Mouse (Mus musculus) T-helper 2 cell (primary cell): ENCODE measurements around the gene Nmur1.
"Not testable (repeated sequence)": the region's sequence is repeated elsewhere in the genome, so short reads cannot be mapped to it uniquely, and the experiment has no call there.

Experiments
- in situ Hi-C: fragments of 300-600 bp; cut with MboI, MseI; formaldehyde crosslinking; loops from one replicate; pipeline ENCODE4 v1.15.1; 2025; ENCODE audit warnings: high pct_unique_total_duplicates

Nmur1 gene

DNA sequence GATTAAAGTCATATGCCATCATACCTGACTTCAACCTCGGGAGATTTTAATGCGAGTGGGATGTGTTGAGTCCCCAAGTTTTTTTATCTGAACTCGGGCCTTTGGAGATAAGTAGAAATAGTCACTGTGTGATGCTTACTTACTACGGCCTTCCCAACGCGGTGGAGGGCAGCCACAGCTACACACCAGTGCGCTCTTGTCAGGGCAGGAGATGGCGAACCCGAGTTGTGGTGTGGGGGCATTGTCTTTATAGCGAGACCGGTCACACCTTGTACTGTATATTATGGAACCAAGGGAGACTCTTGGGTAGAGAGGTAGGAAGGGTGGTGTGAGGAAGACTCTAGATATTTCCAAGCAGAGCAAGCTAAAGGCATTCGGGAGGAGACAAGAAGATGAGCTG is 65.6 kb downstream of the Nmur1 start:
- in situ Hi-C loops: loop anchor here (10.0 kb wide), 1 partner anchor 134 kb away; no protein-coding TSS in a partner anchor

DNA sequence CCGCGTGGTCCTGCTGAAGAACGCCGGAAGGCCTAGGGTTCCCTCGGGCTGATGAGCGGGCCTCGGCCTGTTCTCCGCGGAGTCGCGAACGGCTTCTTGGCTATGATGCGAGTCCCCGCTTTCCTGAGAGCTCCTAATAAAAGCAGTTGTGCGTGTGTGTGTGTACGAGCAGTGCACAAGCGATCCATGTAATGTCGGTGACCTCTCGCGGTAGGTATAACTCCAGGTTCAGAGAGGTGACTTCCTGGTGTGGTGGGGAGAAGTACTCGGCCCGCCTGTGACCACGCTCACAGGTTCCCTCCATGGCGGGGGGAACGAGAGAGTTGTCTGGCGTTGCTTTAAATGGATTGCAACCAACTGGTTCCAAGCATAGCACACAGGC is 66.2 kb downstream of the Nmur1 start:
- in situ Hi-C loops: loop anchor here (10.0 kb wide), 1 partner anchor 135 kb away; no protein-coding TSS in a partner anchor

DNA sequence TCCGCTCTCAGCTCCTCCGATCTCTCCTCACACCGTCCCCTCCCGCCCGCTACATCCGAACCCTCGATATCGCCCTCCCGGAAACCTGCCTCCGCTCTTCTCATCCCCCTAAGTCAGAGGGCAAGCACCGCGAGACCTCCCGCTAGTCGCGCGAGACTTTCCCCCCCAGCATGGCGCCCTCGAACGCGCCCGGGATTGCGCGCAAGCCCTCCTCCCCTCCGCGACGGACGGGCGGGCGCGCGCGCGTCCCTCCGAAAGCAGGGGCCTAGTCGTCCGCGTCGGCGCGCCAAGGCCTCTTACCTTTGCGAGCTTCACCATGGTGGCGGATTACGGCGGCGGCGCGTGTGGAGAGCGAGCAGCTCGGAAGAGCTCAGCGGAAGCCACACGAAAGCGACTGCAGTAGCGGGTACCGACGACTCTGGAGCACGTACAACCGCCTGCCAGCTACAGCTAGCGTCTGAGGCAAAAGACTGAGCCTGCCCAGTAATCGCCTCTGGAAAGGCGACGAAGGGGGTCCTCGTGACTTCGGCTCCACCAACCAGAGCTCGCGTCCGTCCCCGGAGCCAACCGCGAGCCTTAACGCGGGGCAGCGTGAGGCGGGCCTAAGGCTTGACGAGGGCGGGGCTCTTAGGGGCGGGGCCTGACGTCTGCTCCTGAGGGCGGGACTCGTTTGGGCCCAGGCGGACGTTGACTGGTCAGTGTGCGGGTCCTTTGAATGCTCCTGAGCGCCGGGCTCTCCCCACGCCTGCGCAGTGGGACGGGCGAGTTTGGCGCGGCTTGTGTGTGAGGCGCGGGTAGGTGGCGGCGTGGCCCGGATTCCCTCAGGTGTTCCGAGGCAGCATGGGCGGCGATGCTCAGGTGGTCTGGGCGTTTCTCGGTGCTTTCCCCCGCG is 66.9 kb downstream of the Nmur1 start, which contains the start of gene Ncl:
Gene Ncl (minus strand): TSS at position 495 of the 892 bp plus-strand sequence.
- in situ Hi-C loops: no loop called here

DNA sequence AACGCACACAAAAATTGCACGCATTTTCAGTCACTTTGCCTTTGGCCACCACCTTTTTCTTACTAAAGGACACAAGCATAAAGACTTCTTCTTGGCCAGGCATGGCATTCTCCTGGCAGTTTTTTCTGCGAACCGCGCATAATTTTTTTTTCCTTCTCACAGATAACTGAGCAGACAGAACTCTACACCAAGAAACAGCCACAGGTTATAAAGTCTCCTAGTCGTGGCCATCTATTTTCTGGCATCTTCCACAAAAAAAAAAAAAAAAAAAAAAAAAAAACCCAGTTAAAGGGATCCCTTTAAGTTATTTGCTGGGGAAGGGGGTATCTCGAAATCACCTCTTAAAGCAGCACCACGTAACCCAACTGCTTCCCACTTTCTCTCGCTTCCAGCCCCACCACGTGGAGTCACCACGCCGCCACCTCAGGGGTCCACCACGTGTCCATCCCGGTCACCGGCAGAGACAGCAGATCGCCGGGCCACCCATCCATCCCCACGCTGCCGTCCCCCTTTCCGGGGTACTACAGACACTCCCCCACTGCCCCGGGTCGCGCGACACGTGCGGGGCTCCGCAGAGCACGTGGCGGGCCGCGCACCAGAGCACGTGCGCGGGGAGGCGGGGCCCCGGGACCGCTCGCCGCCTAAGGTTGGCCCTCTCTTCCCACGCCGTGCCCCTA is 67.7 kb downstream of the Nmur1 start:
- in situ Hi-C loops: no loop called here

DNA sequence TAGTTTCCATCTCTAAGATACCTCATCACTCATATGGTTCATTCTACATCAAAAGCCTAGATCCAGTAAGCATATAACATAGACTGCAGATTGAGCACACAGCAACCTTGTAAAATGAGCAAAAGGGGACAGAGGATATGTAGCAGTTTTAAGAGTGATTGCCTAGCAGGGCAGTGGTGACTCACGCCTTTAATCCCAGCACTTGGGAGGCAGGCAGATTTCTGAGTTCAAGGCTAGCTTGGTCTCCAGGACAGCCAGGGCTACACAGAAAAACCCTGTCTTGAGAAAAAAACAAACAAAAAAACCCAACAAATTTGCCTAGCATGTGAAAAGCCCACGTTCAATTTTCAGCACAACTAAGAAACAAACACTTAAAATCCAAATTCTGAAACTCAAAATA is 71.8 kb downstream of the Nmur1 start:
- in situ Hi-C loops: no loop called here

DNA sequence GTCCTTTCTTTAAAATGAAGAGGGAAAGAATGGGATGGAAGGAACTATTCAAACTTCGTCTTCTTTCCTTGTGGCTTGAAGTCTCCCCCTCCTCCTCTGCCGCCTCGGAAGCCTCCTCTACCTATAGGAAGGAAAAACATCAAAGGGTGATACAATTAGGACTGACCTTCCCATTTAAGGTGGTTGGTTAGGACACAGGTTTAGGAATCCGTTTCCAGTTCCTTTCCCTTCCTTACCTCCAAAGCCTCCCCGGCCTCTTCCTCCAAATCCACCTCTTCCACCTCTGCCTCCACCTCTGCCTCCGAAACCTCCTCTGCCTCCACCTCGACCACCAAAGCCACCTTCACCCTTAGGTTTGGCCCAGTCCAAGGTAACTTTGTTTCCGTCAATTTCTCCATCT is 75.5 kb downstream of the Nmur1 start:
- in situ Hi-C loops: no loop called here

DNA sequence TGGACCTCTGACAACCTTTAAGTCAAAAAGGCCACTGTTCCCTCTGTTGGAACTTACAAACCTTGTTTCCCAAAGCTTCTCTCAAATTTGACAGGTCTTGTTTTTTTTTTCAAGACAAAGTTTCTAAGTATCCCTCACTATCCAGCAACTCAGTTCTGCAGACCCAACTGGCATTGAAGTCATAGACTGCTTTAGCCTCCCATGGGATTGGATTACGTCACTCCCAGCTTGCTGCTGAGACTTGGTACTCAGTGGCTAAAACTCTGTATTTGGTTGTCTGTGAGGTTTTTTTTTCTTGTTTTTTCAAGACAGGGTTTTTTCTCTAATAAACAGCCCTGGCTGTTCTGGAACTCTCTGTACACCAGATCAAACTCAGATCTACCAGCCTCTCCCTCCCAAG is 76.3 kb downstream of the Nmur1 start:
- in situ Hi-C loops: no loop called here

DNA sequence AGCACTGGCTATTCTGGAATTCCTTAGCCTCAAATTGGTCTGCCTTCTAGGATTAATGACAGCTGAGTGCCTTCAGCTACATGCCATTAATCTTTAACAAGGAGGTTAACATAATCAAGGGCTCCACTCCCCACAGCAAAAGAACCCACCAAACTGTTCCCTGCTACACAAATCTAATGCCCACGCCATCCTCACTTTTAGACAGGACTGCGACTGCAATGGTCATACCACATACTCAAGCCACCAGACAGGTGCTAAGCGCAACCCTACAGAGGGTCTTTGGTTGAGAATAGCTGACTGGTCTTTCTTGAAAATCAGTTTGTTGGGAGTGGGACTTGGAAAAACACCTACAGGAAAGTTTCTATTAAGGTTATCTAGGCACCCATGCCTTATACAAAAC is 76.8 kb downstream of the Nmur1 start:
- in situ Hi-C loops: no loop called here

DNA sequence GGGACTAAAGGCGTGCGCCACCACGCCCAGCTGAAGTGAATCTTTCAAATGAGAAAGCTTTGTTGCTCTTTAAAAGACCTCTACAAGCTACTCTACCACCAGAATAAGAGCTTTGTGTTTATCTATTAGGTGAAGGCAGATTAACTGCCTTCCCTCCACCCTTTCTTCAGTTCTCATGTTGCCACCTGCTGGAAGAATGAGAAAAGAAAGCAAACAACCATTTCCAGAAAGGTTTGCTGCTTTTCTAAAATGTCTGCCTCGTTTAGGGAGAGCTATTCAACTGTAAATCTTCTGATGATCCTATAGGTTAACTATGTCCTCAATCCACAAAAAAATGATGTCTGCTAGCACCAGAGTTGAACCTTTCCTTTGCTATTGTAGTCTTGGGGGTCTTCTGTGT is 77.2 kb downstream of the Nmur1 start:
- in situ Hi-C loops: no loop called here

DNA sequence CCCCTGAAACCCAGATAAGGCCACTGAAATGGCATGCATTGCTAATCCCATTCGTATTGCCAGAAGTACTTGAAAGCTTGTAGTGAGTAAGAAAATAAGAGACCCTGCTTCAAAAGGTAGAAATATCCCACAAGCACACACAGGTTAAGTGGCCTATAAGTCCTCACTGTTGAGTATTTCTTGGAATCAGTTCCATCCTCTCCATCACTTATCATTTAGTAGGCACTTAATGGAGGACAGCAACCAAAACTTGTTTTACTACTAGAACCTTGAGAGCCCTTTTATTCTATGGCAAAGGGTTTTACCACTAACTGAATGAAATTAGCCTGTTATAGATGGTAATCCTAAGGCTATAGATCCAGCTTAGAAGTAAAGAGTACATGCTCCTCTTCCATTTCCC is 77.9 kb downstream of the Nmur1 start:
- in situ Hi-C loops: no loop called here

DNA sequence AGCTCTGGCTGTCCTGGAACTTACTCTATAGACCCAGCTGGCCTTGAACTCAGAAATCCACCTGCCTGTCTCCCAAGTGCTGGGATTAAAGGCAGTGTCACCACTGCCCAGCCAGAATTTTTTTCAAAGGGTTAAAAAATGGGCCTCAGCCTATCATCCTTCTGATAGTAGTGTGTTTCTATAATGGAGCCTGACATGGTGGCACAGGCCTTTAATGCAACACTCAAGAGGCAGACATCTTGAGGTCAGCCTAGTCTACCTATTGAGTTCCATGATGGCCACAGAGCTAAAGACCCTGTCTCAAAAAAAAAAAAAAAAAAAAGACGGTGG is 78.3 kb downstream of the Nmur1 start:
- in situ Hi-C loops: no loop called here

DNA sequence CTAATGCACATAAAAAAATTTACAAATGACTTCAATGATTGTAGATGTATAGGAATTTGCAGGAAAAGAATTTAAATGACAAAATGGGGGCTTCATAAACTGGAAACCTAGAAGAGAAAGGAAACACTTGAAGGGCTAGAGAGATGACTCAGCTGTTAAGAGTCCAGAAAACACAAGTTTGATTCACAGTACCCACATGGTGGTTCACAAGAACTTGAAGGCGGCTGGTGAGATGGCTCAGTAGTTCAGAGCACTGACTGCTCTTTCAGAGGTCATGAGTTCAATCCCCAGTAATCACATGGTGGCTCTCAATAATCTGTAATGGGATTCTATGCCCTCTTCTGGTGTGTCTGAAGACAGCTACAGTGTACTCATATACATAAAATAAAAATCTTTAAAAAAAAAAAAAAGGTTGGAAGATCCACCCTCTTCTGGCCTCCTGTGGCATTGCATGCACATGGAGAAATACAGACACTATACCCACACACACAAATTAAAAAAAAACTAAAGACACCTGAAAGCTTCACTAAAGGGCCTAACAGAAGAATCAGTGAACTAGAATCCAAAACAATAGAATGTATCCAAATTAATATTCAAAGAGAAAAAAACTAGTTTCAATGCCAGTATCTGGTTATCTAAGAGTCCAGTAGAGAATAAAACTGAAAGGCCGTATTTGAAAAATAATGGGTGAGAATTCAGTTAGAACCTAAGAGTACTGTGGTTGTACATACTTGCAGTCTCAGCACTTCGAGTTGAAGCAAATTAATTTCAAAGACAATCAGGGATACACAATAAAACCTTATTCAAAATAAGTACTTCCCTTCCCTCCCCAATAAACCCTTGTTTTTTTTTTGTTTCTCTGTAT is 78.9 kb downstream of the Nmur1 start:
- in situ Hi-C loops: no loop called here

DNA sequence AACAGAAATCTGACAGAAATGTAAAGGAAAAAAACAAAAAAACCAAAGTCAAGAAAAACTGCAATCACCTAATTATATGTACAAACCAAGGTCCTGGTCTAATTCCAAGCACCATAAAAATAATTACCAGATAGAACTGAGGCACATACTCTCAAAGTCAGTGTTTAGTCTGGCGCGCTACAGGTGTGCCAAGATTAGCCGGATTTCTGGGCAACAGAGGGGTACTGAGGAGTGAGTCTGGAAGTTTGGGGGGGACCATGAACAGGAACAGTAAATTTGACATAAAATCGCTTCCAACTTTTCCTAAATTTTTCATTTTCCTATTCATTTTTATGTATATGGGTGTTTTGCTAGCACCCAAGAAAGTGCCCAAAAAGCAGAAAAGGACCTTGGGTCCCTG is 80.1 kb downstream of the Nmur1 start:
- in situ Hi-C loops: no loop called here

DNA sequence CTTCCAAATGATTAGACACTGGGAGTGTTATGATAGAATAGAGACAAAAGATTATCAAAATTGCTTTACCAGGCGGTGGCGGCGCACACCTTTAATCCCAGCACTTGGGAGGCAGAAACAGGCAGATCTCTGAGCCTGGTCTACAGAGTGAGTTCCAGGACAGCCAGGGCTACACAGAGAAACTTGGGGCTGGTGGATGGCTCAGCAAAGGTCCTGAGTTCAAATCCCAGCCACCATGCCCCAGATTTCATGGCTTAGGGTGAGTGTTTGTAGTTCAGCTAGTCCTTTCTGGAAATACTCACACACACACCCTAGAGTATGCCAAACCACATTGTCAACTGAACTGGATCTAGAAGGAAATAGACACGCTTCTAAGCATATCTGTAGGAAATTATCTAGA is 81.0 kb downstream of the Nmur1 start:
- in situ Hi-C loops: no loop called here

DNA sequence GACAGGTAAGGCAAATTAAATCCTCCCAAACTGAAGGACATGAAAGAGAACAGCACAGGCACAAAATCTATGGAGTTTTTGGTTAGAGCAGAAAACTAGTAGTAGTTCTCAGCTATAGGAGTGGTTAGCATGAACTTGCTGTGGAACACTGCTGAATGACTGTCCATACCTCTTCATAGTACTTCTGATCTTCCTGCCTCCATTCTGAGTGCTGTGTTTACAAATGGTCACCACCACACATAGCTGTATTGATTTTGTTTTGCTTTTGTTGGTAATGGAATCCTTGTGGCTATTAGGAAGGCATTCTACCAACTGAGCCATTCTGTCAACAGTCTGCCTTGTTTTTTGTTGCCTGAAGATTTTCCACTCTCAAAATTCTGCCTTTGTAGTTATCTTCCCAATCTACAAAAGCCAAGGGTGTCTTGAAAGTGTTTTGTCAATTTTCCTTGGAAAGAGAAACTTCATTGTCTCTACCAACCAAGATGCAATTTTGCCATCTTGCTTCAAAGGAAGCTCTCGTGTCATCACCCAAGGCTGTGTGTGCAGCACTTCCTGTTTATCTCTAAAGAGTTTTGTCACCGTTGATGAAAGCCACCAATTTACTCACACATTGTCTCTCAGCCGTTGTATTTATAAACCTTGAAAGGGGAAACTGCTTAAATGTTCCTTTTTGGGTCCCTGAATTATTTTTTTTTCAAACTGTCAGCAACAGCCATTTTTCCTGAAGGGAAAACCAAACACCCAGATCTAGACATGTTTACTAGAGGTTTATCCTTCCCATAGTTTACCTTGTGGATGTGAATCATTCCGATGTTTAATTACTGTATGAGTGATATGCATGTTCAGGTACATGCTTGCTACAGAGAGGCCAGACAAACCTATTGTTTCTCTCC is 81.8 kb downstream of the Nmur1 start:
- in situ Hi-C loops: no loop called here

DNA sequence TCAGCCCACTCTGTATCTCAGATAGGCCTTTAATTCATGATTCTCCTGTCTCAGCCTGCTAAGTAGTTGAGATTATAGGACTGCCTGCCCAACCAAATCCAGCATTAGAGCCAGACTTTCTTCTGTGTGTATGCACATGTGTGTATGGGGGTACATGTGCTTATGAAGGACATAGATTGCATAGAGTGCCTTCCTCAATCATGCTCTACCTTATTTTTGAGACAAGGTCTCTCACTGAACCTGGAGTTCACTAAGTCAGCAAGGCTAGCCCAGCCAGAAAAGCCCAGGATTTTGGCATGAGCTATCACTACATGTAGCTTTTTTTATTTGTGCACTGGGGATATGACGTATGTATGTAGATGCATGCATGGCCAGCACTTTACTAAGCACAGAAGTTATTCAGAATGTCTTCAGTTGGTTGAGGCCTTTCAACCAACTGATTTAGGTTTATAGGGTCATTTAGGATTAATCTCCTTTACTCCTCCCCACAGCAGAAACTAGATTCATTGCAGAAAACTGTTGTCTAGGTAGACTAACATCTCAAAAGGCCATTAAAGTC is 82.9 kb downstream of the Nmur1 start:
- in situ Hi-C loops: no loop called here

DNA sequence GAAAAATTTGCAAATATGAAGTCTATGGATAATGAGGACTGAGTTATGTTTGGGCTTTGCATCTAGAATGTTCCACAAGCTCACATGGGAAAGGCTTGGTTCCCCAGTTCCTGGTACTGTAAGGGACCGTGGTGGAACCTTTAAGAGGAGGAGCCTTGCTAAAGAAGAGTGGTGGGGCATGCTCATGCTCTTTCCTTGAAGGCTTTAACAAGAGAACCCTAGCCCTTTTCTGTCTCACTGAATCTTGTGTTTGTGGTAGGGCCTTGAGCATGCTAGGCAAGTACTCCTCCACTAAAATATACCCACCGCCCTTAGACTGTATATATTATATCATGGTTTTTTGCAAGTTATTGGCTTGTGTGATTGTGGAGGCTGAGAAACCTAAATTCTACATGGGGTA is 83.7 kb downstream of the Nmur1 start:
- in situ Hi-C loops: no loop called here

DNA sequence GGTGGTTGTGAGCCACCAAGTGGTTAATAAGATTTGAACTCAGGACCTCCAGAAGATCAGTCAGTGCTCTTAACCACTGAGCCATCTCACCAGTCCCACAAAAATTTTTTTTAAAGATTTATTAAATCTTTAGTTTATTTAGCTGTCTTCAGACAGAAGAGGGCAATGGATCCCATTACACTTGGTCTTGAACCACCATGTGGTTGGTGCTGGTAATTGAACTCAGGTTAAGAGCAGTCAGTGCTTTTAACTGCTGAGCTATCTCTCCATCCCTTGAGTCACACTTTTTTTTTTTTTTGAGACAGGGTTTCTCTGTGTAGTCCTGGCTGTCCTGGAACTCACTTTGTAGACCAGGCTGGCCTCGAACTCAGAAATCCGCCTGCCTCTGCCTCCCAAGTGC is 84.9 kb downstream of the Nmur1 start:
- in situ Hi-C loops: not testable (repeated sequence)

DNA sequence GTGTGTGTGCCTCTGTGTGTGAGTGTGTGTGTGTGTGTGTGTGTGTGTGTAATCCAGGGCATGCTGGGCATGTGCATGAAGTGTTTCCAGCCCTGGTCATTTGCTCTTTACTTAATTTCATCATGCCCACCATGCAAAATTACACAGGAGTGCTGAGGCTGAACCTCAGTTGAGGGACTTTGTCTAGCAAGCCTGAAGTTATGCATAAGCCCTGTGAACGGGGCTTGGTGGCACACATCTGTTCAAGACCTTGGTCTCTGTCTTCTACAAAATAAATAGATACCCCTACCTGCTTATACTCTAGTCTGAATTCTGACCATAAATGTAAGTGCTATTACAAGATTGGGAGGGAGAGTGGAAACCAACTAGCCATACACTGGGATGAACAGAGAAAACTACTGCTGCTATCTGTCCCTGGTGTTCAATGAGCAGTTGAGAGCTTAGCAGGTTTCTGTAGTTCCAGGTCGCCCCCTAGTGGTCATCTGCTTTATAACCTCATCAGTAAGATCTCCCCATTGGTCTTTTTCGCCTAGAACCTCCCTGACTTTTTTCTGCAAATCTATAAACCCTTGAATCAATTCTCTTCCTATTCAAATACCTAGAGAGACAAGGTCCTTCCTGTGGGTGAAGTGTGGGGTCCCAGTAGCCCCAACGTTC is 86.7 kb downstream of the Nmur1 start:
- in situ Hi-C loops: loop anchor here (5.0 to 10.0 kb wide), 2 partner anchors 162 to 374 kb away; partner anchors contain the start of gene Gpr55

DNA sequence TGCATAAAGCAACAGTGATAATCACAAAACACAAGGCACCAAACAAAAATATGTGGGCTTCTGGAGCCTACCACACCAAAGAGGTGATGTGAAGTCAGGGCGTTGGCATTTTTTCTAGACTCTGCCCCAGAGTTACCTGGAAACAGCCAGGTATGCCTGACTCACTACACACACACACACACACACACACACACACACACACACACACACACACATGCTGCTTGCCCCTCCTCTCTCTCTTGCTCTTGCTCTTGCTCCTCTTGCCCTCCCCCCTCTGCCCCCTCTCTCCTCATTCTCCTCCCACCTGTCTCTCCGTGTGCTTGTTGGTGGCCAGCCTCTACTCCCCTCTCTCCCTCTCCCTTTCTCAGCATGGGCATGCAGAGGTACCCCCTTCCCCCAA is 89.7 kb downstream of the Nmur1 start:
- in situ Hi-C loops: loop anchor here (5.0 to 10.0 kb wide), 2 partner anchors 159 to 372 kb away; partner anchors contain the start of gene Gpr55
